Mouse (Mus musculus): Measurements from ENCODE around the gene Mpp4. TPM values are rescaled to one million over a fixed set of nuclear protein-coding genes. Genes with fewer than 3 reads are reported as not detected.

Mpp4 gene
- total RNA-seq (2021) = under 1 TPM; 0.92 to 0.95 TPM

GRCm38 (mm10) chr1:59163030-59163461, at the start of gene Mpp4:
TSS of gene Mpp4 (minus strand) at chr1:59163389.
- intact Hi-C loops (cut with DNase I) = no loop called here
- peak; percentile 23 to 63 for DNase-seq (ENCODE audit: extremely low spot score in 1 of 2, low spot score in 2 of 2)

GRCm38 (mm10) chr1:59212951-59213350, 49.8 kb upstream of the Mpp4 start:
- no peak for DNase-seq (ENCODE audit: extremely low spot score in 1 of 2, low spot score in 2 of 2)
- intact Hi-C loops (cut with DNase I) = no loop called here

GRCm38 (mm10) chr1:59212076-59212779, 49.0 kb upstream of the Mpp4 start:
- intact Hi-C loops (cut with DNase I) = no loop called here
- DNase-seq (ENCODE audit: extremely low spot score in 1 of 2, low spot score in 2 of 2) = no peak

- intact Hi-C loops (cut with DNase I) = no loop called here
- DNase-seq (ENCODE audit: extremely low spot score in 1 of 2, low spot score in 2 of 2) = no peak
These were observed 48.5 kb upstream of the Mpp4 start for GRCm38 (mm10) chr1:59211651-59212050.

- intact Hi-C loops (cut with DNase I) = no loop called here
- no peak for DNase-seq (ENCODE audit: extremely low spot score in 1 of 2, low spot score in 2 of 2)
These were observed 45.1 kb upstream of the Mpp4 start for GRCm38 (mm10) chr1:59208331-59208730.

GRCm38 (mm10) chr1:59204489-59204888, 41.3 kb upstream of the Mpp4 start:
- intact Hi-C loops (cut with DNase I) = no loop called here
- DNase-seq (ENCODE audit: extremely low spot score in 1 of 2, low spot score in 2 of 2) = no peak

- DNase-seq (ENCODE audit: extremely low spot score in 1 of 2, low spot score in 2 of 2) = no peak
These were observed 39.2 kb upstream of the Mpp4 start for GRCm38 (mm10) chr1:59202367-59202766.

GRCm38 (mm10) chr1:59201561-59201960, 38.4 kb upstream of the Mpp4 start:
- DNase-seq (ENCODE audit: extremely low spot score in 1 of 2, low spot score in 2 of 2) = no peak
- intact Hi-C loops (cut with DNase I) = no loop called here

More at GRCm38 (mm10) chr1:59202367-59202766, 39.2 kb upstream of the Mpp4 start:
- intact Hi-C loops (cut with DNase I) = no loop called here

GRCm38 (mm10) chr1:59200960-59201359, 37.8 kb upstream of the Mpp4 start:
- DNase-seq (ENCODE audit: extremely low spot score in 1 of 2, low spot score in 2 of 2) = no peak
- intact Hi-C loops (cut with DNase I) = no loop called here

GRCm38 (mm10) chr1:59194979-59195378, 31.8 kb upstream of the Mpp4 start:
- intact Hi-C loops (cut with DNase I) = no loop called here

GRCm38 (mm10) chr1:59187786-59188185, 24.6 kb upstream of the Mpp4 start:
- DNase-seq (ENCODE audit: extremely low spot score in 1 of 2, low spot score in 2 of 2) = no peak
- intact Hi-C loops (cut with DNase I) = no loop called here

More at GRCm38 (mm10) chr1:59194979-59195378, 31.8 kb upstream of the Mpp4 start:
- no peak for DNase-seq (ENCODE audit: extremely low spot score in 1 of 2, low spot score in 2 of 2)

- no peak for DNase-seq (ENCODE audit: extremely low spot score in 1 of 2, low spot score in 2 of 2)
- intact Hi-C loops (cut with DNase I) = no loop called here
These were observed 23.1 kb upstream of the Mpp4 start for GRCm38 (mm10) chr1:59186317-59186716.

- no peak for DNase-seq (ENCODE audit: extremely low spot score in 1 of 2, low spot score in 2 of 2)
- intact Hi-C loops (cut with DNase I) = no loop called here
These were observed 22.2 kb upstream of the Mpp4 start for GRCm38 (mm10) chr1:59185410-59185809.

GRCm38 (mm10) chr1:59183045-59183444, 19.9 kb upstream of the Mpp4 start:
- intact Hi-C loops (cut with DNase I) = no loop called here
- no peak for DNase-seq (ENCODE audit: extremely low spot score in 1 of 2, low spot score in 2 of 2)

GRCm38 (mm10) chr1:59182373-59182772, 19.2 kb upstream of the Mpp4 start:
- no peak for DNase-seq (ENCODE audit: extremely low spot score in 1 of 2, low spot score in 2 of 2)
- intact Hi-C loops (cut with DNase I) = no loop called here

GRCm38 (mm10) chr1:59180003-59180402, 16.8 kb upstream of the Mpp4 start:
- intact Hi-C loops (cut with DNase I) = no loop called here
- no peak for DNase-seq (ENCODE audit: extremely low spot score in 1 of 2, low spot score in 2 of 2)

- intact Hi-C loops (cut with DNase I) = no loop called here
- no peak for DNase-seq (ENCODE audit: extremely low spot score in 1 of 2, low spot score in 2 of 2)
These were observed 15.2 kb upstream of the Mpp4 start for GRCm38 (mm10) chr1:59178401-59178800.

GRCm38 (mm10) chr1:59174514-59175373, 11.6 kb upstream of the Mpp4 start:
- intact Hi-C loops (cut with DNase I) = no loop called here
- DNase-seq (ENCODE audit: extremely low spot score in 1 of 2, low spot score in 2 of 2) = no peak

GRCm38 (mm10) chr1:59173023-59173422, 9.8 kb upstream of the Mpp4 start:
- intact Hi-C loops (cut with DNase I) = no loop called here
- no peak for DNase-seq (ENCODE audit: extremely low spot score in 1 of 2, low spot score in 2 of 2)

GRCm38 (mm10) chr1:59171875-59172274, 8.7 kb upstream of the Mpp4 start:
- intact Hi-C loops (cut with DNase I) = no loop called here
- DNase-seq (ENCODE audit: extremely low spot score in 1 of 2, low spot score in 2 of 2) = no peak

Data from left cerebral cortex, postnatal 10 days (tissue).